Mouse (Mus musculus): ENCODE results near the gene Eif2s2. TPM values are rescaled to one million over a fixed set of nuclear protein-coding genes. Genes with fewer than 3 reads are reported as not detected.

Gene Eif2s2
- total and polyA plus RNA-seq, 3 experiments = 126 to 276 (median 269) TPM

DNA sequence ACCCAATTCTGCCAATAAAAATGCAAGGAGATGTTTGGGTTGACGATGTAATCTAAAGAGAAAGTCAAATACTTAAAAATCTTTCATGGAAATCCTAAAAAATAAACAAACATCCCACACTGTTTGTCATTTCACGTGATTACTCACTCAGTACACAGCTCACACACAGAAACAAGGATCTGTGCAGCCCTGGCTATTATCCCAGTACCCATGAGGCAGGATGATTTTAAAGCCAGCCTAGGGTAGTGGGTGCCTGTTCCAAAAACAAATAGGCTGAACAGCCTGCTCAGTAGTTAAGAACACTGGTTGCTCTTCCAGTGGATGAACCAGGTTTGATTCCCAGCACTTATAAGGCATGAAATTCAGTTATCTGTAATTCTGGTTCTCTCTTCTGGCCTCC lies 16.1 kb downstream of the Eif2s2 start:
- TF ChIP-seq BHLHE40 (IDR thresholded peaks at IDR 0.05; ENCODE audit: low read depth, low read length) = no peak
- no peak for TF ChIP-seq MAZ (IDR thresholded peaks at IDR 0.05; ENCODE audit: low read depth, low read length)
- TF ChIP-seq SMC3 (IDR thresholded peaks at IDR 0.05; ENCODE audit: low read depth, low read length) = no peak
- TF ChIP-seq NELFE (IDR thresholded peaks at IDR 0.05; ENCODE audit: low read depth, low read length) = no peak
- no peak for TF ChIP-seq CHD1 (IDR thresholded peaks at IDR 0.05; ENCODE audit: low read depth, low read length)
- no peak for TF ChIP-seq SIN3A (IDR thresholded peaks at IDR 0.05; ENCODE audit: low read length)
- TF ChIP-seq POLR2A (IDR thresholded peaks at IDR 0.05; ENCODE audit: low read depth, low read length) = no peak
- no peak for TF ChIP-seq ZMIZ1 (IDR thresholded peaks at IDR 0.05; ENCODE audit: low read depth, low read length)
- TF ChIP-seq MXI1 (IDR thresholded peaks at IDR 0.05; ENCODE audit: low read depth, low read length) = no peak
- TF ChIP-seq ZC3H11A (IDR thresholded peaks at IDR 0.05; ENCODE audit: low read depth, low read length) = no peak
- TF ChIP-seq PAX5 (IDR thresholded peaks at IDR 0.05; ENCODE audit: low read length) = no peak
- TF ChIP-seq TCF12 (IDR thresholded peaks at IDR 0.05; ENCODE audit: low read depth, low read length) = no peak
- no peak for TF ChIP-seq ZNF384 (IDR thresholded peaks at IDR 0.05; ENCODE audit: low read depth, low read length)
- TF ChIP-seq MAX (IDR thresholded peaks at IDR 0.05; ENCODE audit: low read length) = no peak
- no peak for TF ChIP-seq JUN (IDR thresholded peaks at IDR 0.05; ENCODE audit: insufficient read depth, low read depth, low read length)
- TF ChIP-seq ZKSCAN1 (IDR thresholded peaks at IDR 0.05; ENCODE audit: borderline replicate concordance, low read depth, low read length) = no peak
- no peak for TF ChIP-seq POLR2AphosphoS2 (IDR thresholded peaks at IDR 0.05; ENCODE audit: low read depth, low read length)
- TF ChIP-seq CHD2 (IDR thresholded peaks at IDR 0.05; ENCODE audit: low read length) = no peak
- no peak for TF ChIP-seq USF2 (conservative IDR thresholded peaks at IDR 0.05; ENCODE audit: low read depth, low read length)
- TF ChIP-seq MEF2A (IDR thresholded peaks at IDR 0.05; ENCODE audit: borderline replicate concordance, low read depth, low read length) = no peak
- DNase-seq (ENCODE audit: extremely low read depth) = no peak
- Histone ChIP-seq H3K27me3 (replicated peaks) (no peaks in the 10 kb centered on the region), H3K4me1 (ENCODE audit: control insufficient read depth in 1 of 2, insufficient read depth in 2 of 2) (0 out of 4 replicates have a peak, but pooled peaks cover 0 to 4% of the 10 kb centered on the region in 2 experiments), H3K9ac (ENCODE audit: insufficient read depth, low read depth) (no peak overlapping the region), H3K79me2 (replicated peaks; ENCODE audit: control insufficient read depth, extremely low read depth, insufficient read depth, poor library complexity, severe bottlenecking) (peaks cover 36% of the 10 kb centered on the region), H3K36me3 (replicated peaks in 1 of 2; ENCODE audit: control insufficient read depth in 1 of 2, insufficient read depth in 1 of 2, low read length in 1 of 2) (peaks cover 57 to 90% of the 10 kb centered on the region in 2 experiments), H3K4me2 (ENCODE audit: insufficient read depth, low read depth, poor library complexity, severe bottlenecking) (no peak overlapping the region), H3K9me3 (replicated peaks; ENCODE audit: low read length) (no peaks in the 10 kb centered on the region), H3K4me3 (replicated peaks in 1 of 3; ENCODE audit: low read depth in 2 of 3, low read length in 2 of 3, poor library complexity in 1 of 3) (no peak overlapping the region), H3K27ac (ENCODE audit: insufficient read depth, low read depth) (no peak overlapping the region)
- dilution Hi-C loops (cut with MboI; ENCODE audit: extremely low pct_ligation_motif_present, extremely low pct_unique_long_range_greater_than_20kb, low sequenced_read_pairs) = no loop called here
- in situ Hi-C loops (cut with MboI; ENCODE audit: low pct_ligation_motif_present, low pct_unique_long_range_greater_than_20kb, low sequenced_read_pairs) = no loop called here

DNA sequence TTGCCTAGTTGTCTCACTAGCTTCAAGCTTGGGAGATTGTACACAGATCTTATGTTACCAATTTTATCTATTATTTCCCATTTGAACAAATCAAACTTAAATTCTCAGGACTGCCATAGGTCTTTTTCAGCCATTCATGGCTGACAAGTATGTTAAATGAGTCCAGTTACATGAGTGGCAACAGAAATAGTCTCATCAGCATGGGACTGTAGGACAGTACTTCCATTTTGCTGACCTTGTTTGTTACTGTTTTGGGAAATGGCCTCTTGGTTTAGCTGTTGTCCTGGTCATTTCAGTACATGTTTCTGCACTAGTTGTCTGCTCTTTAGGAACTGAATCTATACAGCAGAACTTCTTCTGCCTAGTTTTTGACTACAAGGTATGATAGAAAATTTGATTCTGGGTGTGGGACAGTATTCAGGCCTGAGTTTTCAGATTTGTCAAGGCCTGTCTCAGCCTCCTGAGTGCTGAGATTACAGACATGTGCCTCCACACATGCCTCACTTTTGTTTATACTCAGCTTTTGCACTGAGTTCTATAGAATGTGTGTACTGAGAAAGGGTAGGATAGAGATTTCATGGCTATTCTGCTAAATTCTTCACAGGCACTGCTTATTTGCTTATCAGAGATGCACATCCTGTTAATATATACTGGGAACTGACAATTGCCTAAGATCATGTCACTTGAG lies 22.6 kb downstream of the Eif2s2 start:
- peaks cover 69 to 89% of the 10 kb centered on the region in 2 experiments for H3K36me3 ChIP-seq (replicated peaks in 1 of 2; ENCODE audit: control insufficient read depth in 1 of 2, insufficient read depth in 1 of 2, low read length in 1 of 2)
- no peaks in the 10 kb centered on the region for H3K9me3 ChIP-seq (replicated peaks; ENCODE audit: low read length)
- in situ Hi-C loops (cut with MboI; ENCODE audit: low pct_ligation_motif_present, low pct_unique_long_range_greater_than_20kb, low sequenced_read_pairs) = no loop called here
- no peak overlapping the region for H3K9ac ChIP-seq (ENCODE audit: insufficient read depth, low read depth)
- DNase-seq (ENCODE audit: extremely low read depth) = no peak
- TF ChIP-seq POLR2AphosphoS2 (IDR thresholded peaks at IDR 0.05; ENCODE audit: low read depth, low read length) = peak; percentile 83; the same call in 1 of the 2 replicates
- no peak for TF ChIP-seq EP300 (IDR thresholded peaks at IDR 0.05; ENCODE audit: low read length)
- no peak for TF ChIP-seq SIN3A (IDR thresholded peaks at IDR 0.05; ENCODE audit: low read length)
- no peak for TF ChIP-seq NRF1 (IDR thresholded peaks at IDR 0.05; ENCODE audit: low read depth, low read length)
- TF ChIP-seq GABPA (IDR thresholded peaks at IDR 0.05; ENCODE audit: insufficient replicate concordance, low read depth, low read length) = no peak
- TF ChIP-seq UBTF (IDR thresholded peaks at IDR 0.05; ENCODE audit: low read depth, low read length) = no peak
- no peak for TF ChIP-seq MEF2A (IDR thresholded peaks at IDR 0.05; ENCODE audit: borderline replicate concordance, low read depth, low read length)
- TF ChIP-seq ZMIZ1 (IDR thresholded peaks at IDR 0.05; ENCODE audit: low read depth, low read length) = peak; percentile 9; the same call in 1 of the 2 replicates
- TF ChIP-seq ZC3H11A (IDR thresholded peaks at IDR 0.05; ENCODE audit: low read depth, low read length) = no peak
- TF ChIP-seq CHD2 (IDR thresholded peaks at IDR 0.05; ENCODE audit: low read length) = 0 out of 2 replicates have a peak, but pooled peaks have one; percentile 12
- TF ChIP-seq BHLHE40 (IDR thresholded peaks at IDR 0.05; ENCODE audit: low read depth, low read length) = no peak
- 0 out of 2 replicates have a peak, but pooled peaks have one; percentile 11 for TF ChIP-seq POLR2A (IDR thresholded peaks at IDR 0.05; ENCODE audit: low read depth, low read length)
- no peak for TF ChIP-seq MAFK (IDR thresholded peaks at IDR 0.05; ENCODE audit: insufficient replicate concordance, low read length)
- TF ChIP-seq IRF4 (IDR thresholded peaks at IDR 0.05; ENCODE audit: low read depth, low read length) = no peak
- dilution Hi-C loops (cut with MboI; ENCODE audit: extremely low pct_ligation_motif_present, extremely low pct_unique_long_range_greater_than_20kb, low sequenced_read_pairs) = no loop called here
- no peak overlapping the region for H3K27ac ChIP-seq (ENCODE audit: insufficient read depth, low read depth)
- no peak overlapping the region for H3K4me2 ChIP-seq (ENCODE audit: insufficient read depth, low read depth, poor library complexity, severe bottlenecking)
- H3K4me1 ChIP-seq (ENCODE audit: control insufficient read depth in 1 of 2, insufficient read depth in 2 of 2) = no peaks in the 10 kb centered on the region
- H3K27me3 ChIP-seq (replicated peaks) = no peaks in the 10 kb centered on the region
- H3K4me3 ChIP-seq (replicated peaks in 1 of 3; ENCODE audit: low read depth in 2 of 3, low read length in 2 of 3, poor library complexity in 1 of 3) = no peak overlapping the region
- peaks cover 8% of the 10 kb centered on the region; the same call in 1 of the 2 replicates for H3K79me2 ChIP-seq (replicated peaks; ENCODE audit: control insufficient read depth, extremely low read depth, insufficient read depth, poor library complexity, severe bottlenecking)
